Mouse (Mus musculus): Measurements from ENCODE around the gene Yif1a.

GRCm38 (mm10) chr19:5051031-5051430 lies 37.3 kb upstream of the Yif1a start:
- TF ChIP-seq GATA1 (IDR thresholded peaks at IDR 0.05; ENCODE audit: borderline replicate concordance, low read length) (no peak), CTCF (IDR thresholded peaks at IDR 0.05; ENCODE audit: low read depth, low read length) (no peak), GATA2 (IDR thresholded peaks at IDR 0.05; ENCODE audit: borderline replicate concordance, low read depth, low read length) (no peak)
